Mouse (Mus musculus) heart, adult 2 months (tissue): ENCODE data around the gene Aldh3a2. TPM values are rescaled to one million over a fixed set of nuclear protein-coding genes. Genes with fewer than 3 reads are reported as not detected.
"Not testable (repeated sequence)": the region's sequence is repeated elsewhere in the genome, so short reads cannot be mapped to it uniquely, and the experiment has no call there.

ENCODE experiments used
- DNase-seq, 2 experiments: peaks; one replicate each; pipeline ENCODE4 v3.0.0; 2021
- H3K27ac ChIP-seq: fragments of 200-600 bp; 2 replicates; pipeline ENCODE4 v1.8.1; 2022
- H3K27me3 ChIP-seq: fragments of 200-500 bp; 2 replicates; pipeline ENCODE4 v1.6.1; 2012; ENCODE audit warnings: mild to moderate bottlenecking, low read length, inconsistent platforms, mixed read lengths; ENCODE audit not compliant: control insufficient read depth, insufficient read depth
- H3K36me3 ChIP-seq: fragments of 200-500 bp; 2 replicates; pipeline ENCODE4 v1.6.1; 2012; ENCODE audit warnings: low read length, inconsistent platforms; ENCODE audit not compliant: control insufficient read depth, insufficient read depth
- H3K4me1 ChIP-seq: fragments of 200-500 bp; 2 replicates; pipeline ENCODE4 v1.6.1; 2011; ENCODE audit warnings: low read length; ENCODE audit not compliant: control insufficient read depth, insufficient read depth
- H3K4me3 ChIP-seq: fragments of 200-600 bp; 2 replicates; pipeline ENCODE4 v1.8.1; 2022
- H3K79me2 ChIP-seq: fragments of 200-500 bp; replicated peaks from 2 replicates; pipeline ENCODE4 v1.6.1; 2012; ENCODE audit warnings: mild to moderate bottlenecking, inconsistent platforms, low read length, moderate library complexity, mixed read lengths; ENCODE audit not compliant: control insufficient read depth, insufficient read depth
- H3K9ac ChIP-seq: fragments of 200-500 bp; 2 replicates; pipeline ENCODE4 v1.6.1; 2012; ENCODE audit warnings: low read depth, mild to moderate bottlenecking, control low read depth, inconsistent platforms, low read length, mixed read lengths
- CTCF ChIP-seq: fragments of 200-600 bp; IDR thresholded peaks from 2 replicates; pipeline ENCODE4 v1.8.1; 2022; ENCODE audit warnings: antibody characterized with exemption, mild to moderate bottlenecking, moderate library complexity
- EP300 ChIP-seq: fragments of 200-500 bp; IDR thresholded peaks from 2 replicates; pipeline ENCODE4 v1.6.1; 2011; ENCODE audit warnings: low read depth, low read length, control low read depth; ENCODE audit not compliant: insufficient read depth
- POLR2A ChIP-seq: fragments of 200-500 bp; IDR thresholded peaks from 2 replicates; pipeline ENCODE4 v1.6.1; 2011; ENCODE audit warnings: mild to moderate bottlenecking, low read depth, low read length, control low read depth; ENCODE audit not compliant: insufficient read depth
- WGBS: fragments of 180-500 bp; shearing (Covaris S2); methylation state at CpG from one replicate; pipeline ENCODE4 v1.1.7; 2018; 5-methylcytosine and 5-hydroxymethylcytosine counted together
- intact Hi-C: fragments of 180-260 bp; cut with DNase I; formaldehyde crosslinking; loops from one replicate; pipeline ENCODE4 v1.15.1; 2025
- polyA plus RNA-seq: library from polyadenylated mRNA; depleted of rRNA; stranded (reverse); fragments of >200 nt; gene quantifications from 2 replicates; pipeline ENCODE4 v1.2.3, GENCODE M21; 2012
- total RNA-seq, 2 experiments: library from RNA; stranded (reverse); gene quantifications; 2 replicates each; pipeline ENCODE4 v1.2.3; 2021

Aldh3a2 gene
- total and polyA plus RNA-seq, 3 experiments, result 26.2 to 36.4 (median 33.8) TPM

DNA sequence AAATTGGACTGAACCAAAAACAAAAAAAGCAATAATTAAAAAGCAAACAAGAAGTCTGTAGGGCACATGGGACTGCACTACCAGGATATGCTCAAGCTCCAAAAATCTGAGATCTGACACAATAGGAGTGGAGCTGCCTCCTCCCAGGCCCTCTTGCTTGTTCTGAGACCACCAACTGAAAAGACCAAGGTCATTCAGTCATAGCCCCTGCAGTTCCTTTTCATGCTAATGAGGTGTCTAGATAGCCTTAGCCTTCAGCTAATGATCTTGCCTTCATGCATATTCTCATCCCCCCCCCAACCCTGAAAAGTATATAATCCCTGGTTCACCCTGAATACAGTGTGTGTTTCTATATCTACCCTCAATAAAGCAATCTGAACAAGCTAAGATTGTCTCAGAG, 85.6 kb downstream of the Aldh3a2 start:
- H3K36me3 ChIP-seq, result no peaks in the 10 kb centered on the region
- intact Hi-C loops, result no loop called here
- H3K27ac ChIP-seq, result no peak overlapping the region
- TF ChIP-seq POLR2A (no peak), EP300 (no peak), CTCF (no peak)
- no peaks in the 10 kb centered on the region for H3K79me2 ChIP-seq
- no peaks in the 10 kb centered on the region for H3K4me1 ChIP-seq
- H3K9ac ChIP-seq, result no peak overlapping the region
- H3K4me3 ChIP-seq, result no peak overlapping the region
- H3K27me3 ChIP-seq, result no peaks in the 10 kb centered on the region
- no peak for DNase-seq

- Histone ChIP-seq H3K27ac (no peak overlapping the region), H3K27me3 (no peaks in the 10 kb centered on the region), H3K79me2 (no peaks in the 10 kb centered on the region), H3K9ac (no peak overlapping the region), H3K4me1 (no peaks in the 10 kb centered on the region; the same call in 1 of the 2 replicates), H3K4me3 (no peak overlapping the region), H3K36me3 (no peaks in the 10 kb centered on the region)
- DNase-seq, result no peak
- TF ChIP-seq CTCF, result no peak
- TF ChIP-seq POLR2A, result no peak
- no peak for TF ChIP-seq EP300
- WGBS, result 80% methylated on average over 3 of the region's 3 CpGs
- intact Hi-C loops, result no loop called here
These were observed 86.9 kb downstream of the Aldh3a2 start for GRCm38 (mm10) chr11:61180361-61180760.

- Histone ChIP-seq H3K9ac (no peak overlapping the region), H3K79me2 (peaks cover 5% of the 10 kb centered on the region), H3K4me3 (no peak overlapping the region), H3K36me3 (no peaks in the 10 kb centered on the region), H3K27me3 (no peaks in the 10 kb centered on the region), H3K27ac (no peak overlapping the region), H3K4me1 (peaks cover 2% of the 10 kb centered on the region; the same call in 1 of the 2 replicates)
- TF ChIP-seq EP300 (no peak), CTCF (no peak), POLR2A (no peak)
- DNase-seq, result no peak
- WGBS, result 80% methylated on average over 1 of the region's 1 CpGs
- intact Hi-C loops, result loop anchor here (5.0 to 10.0 kb wide), 3 partner anchors 231 to 316 kb away; partner anchors contain the start of genes Map2k3 and Mapk7
These were observed 90.9 kb downstream of the Aldh3a2 start for GRCm38 (mm10) chr11:61176321-61176720.

DNA sequence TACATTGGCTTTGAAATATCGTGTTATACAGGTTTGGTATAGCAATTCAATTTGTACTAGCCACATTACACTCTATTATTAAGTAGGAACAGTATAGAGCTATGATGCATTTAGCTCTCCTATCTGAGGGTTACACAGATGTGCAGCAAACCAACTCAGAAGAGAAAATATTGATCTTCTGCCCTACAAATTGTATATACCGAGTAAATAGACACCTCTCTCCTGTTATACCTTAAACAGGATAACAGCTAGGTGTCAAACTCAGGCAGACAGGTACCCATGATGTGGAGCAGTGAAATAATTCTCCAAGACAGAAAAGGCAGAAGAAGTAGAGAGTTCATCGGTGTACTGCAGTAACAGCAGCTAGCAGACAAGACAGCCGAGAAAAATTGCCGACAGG, 91.5 kb downstream of the Aldh3a2 start:
- intact Hi-C loops, result loop anchor here (5.0 to 10.0 kb wide), 3 partner anchors 232 to 317 kb away; partner anchors contain the start of genes Map2k3 and Mapk7
- H3K36me3 ChIP-seq, result no peaks in the 10 kb centered on the region
- H3K79me2 ChIP-seq, result peaks cover 5% of the 10 kb centered on the region
- peak overlapping the region; percentile 52 for H3K4me3 ChIP-seq
- peaks cover 2% of the 10 kb centered on the region; the same call in 1 of the 2 replicates for H3K4me1 ChIP-seq
- H3K27ac ChIP-seq, result peak overlapping the region; percentile 72
- whole genome bisulfite sequencing, result 76% methylated on average over 5 of the region's 5 CpGs
- no peak for DNase-seq
- no peak for TF ChIP-seq POLR2A
- no peak overlapping the region for H3K9ac ChIP-seq
- no peaks in the 10 kb centered on the region for H3K27me3 ChIP-seq

DNA sequence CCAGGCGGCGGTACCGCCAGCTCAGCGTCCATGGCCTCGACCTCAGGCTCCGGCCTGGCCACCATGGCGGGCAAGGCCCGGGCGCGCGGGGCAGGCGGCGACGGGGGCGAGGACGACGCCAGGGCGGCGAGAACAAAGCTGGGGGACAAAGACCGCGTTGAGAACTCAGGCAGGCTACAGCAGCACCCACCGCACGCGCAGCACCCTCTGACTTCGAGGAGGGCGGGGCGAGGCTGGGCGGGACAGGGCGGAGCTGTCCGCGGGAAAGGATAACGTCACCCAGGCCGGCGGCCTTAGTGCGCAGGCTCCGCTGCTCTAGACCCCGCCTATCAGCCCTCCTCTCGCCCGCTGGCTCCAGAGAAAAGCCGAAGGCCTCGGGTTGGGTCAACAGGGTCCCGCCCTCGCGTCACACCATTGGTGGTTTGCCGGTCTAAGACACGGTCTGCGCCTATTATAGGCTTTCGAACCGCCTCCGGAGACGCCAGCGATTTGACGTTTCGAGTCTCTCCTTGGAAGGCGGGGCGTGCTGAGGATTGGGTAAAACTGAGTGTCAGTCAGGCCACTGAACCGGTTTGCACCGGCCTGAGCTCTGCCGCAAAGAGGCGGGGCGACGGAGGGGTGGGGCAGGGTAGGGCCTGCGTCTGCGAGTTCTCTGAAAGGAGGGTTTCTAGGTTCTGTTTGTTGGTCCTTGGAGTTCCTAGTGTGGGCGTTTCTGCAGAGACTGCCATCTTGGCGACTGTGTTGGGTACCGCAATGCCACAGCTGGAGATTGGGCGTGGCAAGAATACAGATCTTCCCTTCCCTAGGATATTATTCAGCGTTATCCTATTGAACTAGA, 92.2 kb downstream of the Aldh3a2 start, which contains the start of gene Usp22:
Gene Usp22 (minus strand): TSS at position 235 of the 838 bp plus-strand sequence.
- H3K27me3 ChIP-seq, result no peaks in the 10 kb centered on the region
- no peaks in the 10 kb centered on the region for H3K36me3 ChIP-seq
- H3K27ac ChIP-seq, result peak within 1 kb of the TSS; percentile 96
- peak within 1 kb of the TSS; percentile 74 for H3K4me3 ChIP-seq
- peaks cover 2% of the 10 kb centered on the region; the same call in 1 of the 2 replicates for H3K4me1 ChIP-seq
- H3K79me2 ChIP-seq, result peaks cover 7% of the 10 kb centered on the region
- DNase-seq, result peak; percentile 97 to 100
- WGBS, result under 1% methylated on average over 69 of the region's 69 CpGs
- H3K9ac ChIP-seq, result peak within 1 kb of the TSS; percentile 92
- intact Hi-C loops, result loop anchor here (5.0 to 10.0 kb wide), 3 partner anchors 232 to 317 kb away; partner anchors contain the start of genes Map2k3 and Mapk7
- TF ChIP-seq POLR2A (peak; percentile 91), EP300 (peak; percentile 61; the same call in 1 of the 2 replicates), CTCF (no peak; the same call in 1 of the 2 replicates)

DNA sequence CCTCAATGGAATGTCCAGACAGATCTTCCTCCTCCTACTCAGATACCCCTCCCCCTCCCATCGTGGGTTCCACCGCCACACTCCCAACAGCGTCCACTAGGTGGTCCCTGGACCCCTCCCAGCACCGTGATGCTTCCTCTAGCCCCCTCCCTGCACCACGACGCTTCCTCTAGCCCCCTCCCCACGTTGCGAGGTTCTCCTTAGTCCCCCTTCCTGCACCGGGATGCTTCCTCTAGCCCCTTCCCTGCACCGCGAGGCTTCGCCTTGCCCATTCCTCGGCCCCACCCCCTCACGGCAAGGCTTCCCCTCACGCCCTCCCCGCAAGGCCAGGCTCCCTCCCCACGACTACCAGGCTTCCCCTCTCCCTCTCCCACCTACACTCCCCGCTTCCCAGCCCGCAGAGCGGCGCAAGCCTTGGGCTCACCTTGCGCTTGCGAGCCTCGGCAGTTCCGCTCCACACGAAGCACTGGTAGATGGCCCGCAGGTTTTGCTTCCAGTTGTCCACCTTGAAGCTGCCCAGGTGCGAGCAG, 92.9 kb downstream of the Aldh3a2 start:
- Histone ChIP-seq H3K9ac (peak overlapping the region; percentile 92), H3K4me3 (peak overlapping the region; percentile 74), H3K27ac (peak overlapping the region; percentile 96), H3K79me2 (peaks cover 7% of the 10 kb centered on the region), H3K27me3 (no peaks in the 10 kb centered on the region), H3K4me1 (peaks cover 2% of the 10 kb centered on the region; the same call in 1 of the 2 replicates), H3K36me3 (no peaks in the 10 kb centered on the region)
- no peak for DNase-seq
- no peak for TF ChIP-seq EP300
- TF ChIP-seq CTCF, result peak; percentile 34
- no peak for TF ChIP-seq POLR2A
- under 1% methylated on average over 27 of the region's 28 CpGs for WGBS
- intact Hi-C loops, result loop anchor here (10.0 kb wide), 1 partner anchor 240 kb away; the partner anchor contains the start of gene Map2k3

- H3K4me1 ChIP-seq, H3K27ac ChIP-seq, H3K27me3 ChIP-seq, H3K9ac ChIP-seq, H3K79me2 ChIP-seq, H3K36me3 ChIP-seq: not testable (repeated sequence)
- intact Hi-C loops, result loop anchor here (10.0 kb wide), 1 partner anchor 239 kb away; the partner anchor contains the start of gene Map2k3
- DNase-seq, result peak in 1 of 2 experiments; percentile 10
- peak overlapping the region; percentile 74 for H3K4me3 ChIP-seq
- WGBS, result 41% methylated on average over 15 of the region's 15 CpGs
These were observed 93.8 kb downstream of the Aldh3a2 start for GRCm38 (mm10) chr11:61173477-61173876.
